Mouse (Mus musculus): ENCODE results near the gene Taf1d. TPM values are rescaled to one million over a fixed set of nuclear protein-coding genes. Genes with fewer than 3 reads are reported as not detected.
A peak's percentile ranks its signal among the peaks of the same experiment; 100 is the strongest.

Gene Taf1d
- polyA plus RNA-seq, 1 experiment, result 26.6 TPM

GRCm38 (mm10) chr9:15302881-15303280 lies 3.1 kb upstream of the Taf1d start:
- no peak overlapping the region for H3ac ChIP-seq (ENCODE audit: control insufficient read depth, insufficient read length)
- H3K36me3 ChIP-seq (ENCODE audit: control insufficient read depth, insufficient read depth), result peaks cover 6% of the 10 kb centered on the region
- H3K4me3 ChIP-seq, result no peak overlapping the region
- no peak for TF ChIP-seq SRF (IDR thresholded peaks at IDR 0.05; ENCODE audit: control insufficient read depth, insufficient read length, low read depth)
- TF ChIP-seq USF1 (IDR thresholded peaks at IDR 0.05; ENCODE audit: low read depth), result no peak
- no peak for TF ChIP-seq CEBPB (IDR thresholded peaks at IDR 0.05; ENCODE audit: insufficient read depth, poor library complexity, severe bottlenecking)
- TF ChIP-seq TCF3 (IDR thresholded peaks at IDR 0.05; ENCODE audit: insufficient read length, low read depth), result no peak
- no peak for TF ChIP-seq MYOG (IDR thresholded peaks at IDR 0.05; ENCODE audit: control insufficient read depth in 1 of 3, insufficient read depth in 1 of 3, insufficient read length in 2 of 3, low read depth in 2 of 3)
- TF ChIP-seq POLR2AphosphoS2 (IDR thresholded peaks at IDR 0.05; ENCODE audit: insufficient read length, low read depth), result no peak
- TF ChIP-seq POLR2A (IDR thresholded peaks at IDR 0.05; ENCODE audit: insufficient read length, low read depth), result no peak
- TF ChIP-seq REST (IDR thresholded peaks at IDR 0.05; ENCODE audit: insufficient read depth, insufficient read length), result no peak
- TF ChIP-seq MYOD1 (IDR thresholded peaks at IDR 0.05; ENCODE audit: control insufficient read depth in 1 of 3, insufficient read length in 2 of 3, low read depth in 2 of 3), result no peak
- no peak for TF ChIP-seq MAX (IDR thresholded peaks at IDR 0.05; ENCODE audit: low read depth)
- TF ChIP-seq E2F4 (IDR thresholded peaks at IDR 0.05; ENCODE audit: insufficient read depth), result no peak
- no peak for TF ChIP-seq TCF12 (IDR thresholded peaks at IDR 0.05; ENCODE audit: insufficient read depth, poor library complexity, severe bottlenecking)
- H3K27me3 ChIP-seq (ENCODE audit: control insufficient read depth, insufficient read depth, insufficient read length), result no peaks in the 10 kb centered on the region
- no peak overlapping the region for H3K4me2 ChIP-seq (ENCODE audit: low read depth)
- peaks cover 25% of the 10 kb centered on the region for H3K79me2 ChIP-seq (ENCODE audit: control insufficient read depth, insufficient read depth)

- Histone ChIP-seq H3K36me3 (ENCODE audit: control insufficient read depth, insufficient read depth) (peaks cover 39% of the 10 kb centered on the region), H3K4me2 (ENCODE audit: low read depth) (peak within 1 kb of the TSS; percentile 96), H3K27me3 (ENCODE audit: control insufficient read depth, insufficient read depth, insufficient read length) (no peaks in the 10 kb centered on the region), H3K4me3 (peak within 1 kb of the TSS; percentile 72), H3K79me2 (ENCODE audit: control insufficient read depth, insufficient read depth) (peaks cover 49% of the 10 kb centered on the region), H3ac (ENCODE audit: control insufficient read depth, insufficient read length) (peak within 1 kb of the TSS; percentile 72)
- TF ChIP-seq USF1 (IDR thresholded peaks at IDR 0.05; ENCODE audit: low read depth), result peak; percentile 43
- TF ChIP-seq CEBPB (IDR thresholded peaks at IDR 0.05; ENCODE audit: insufficient read depth, poor library complexity, severe bottlenecking), result no peak
- TF ChIP-seq TCF12 (IDR thresholded peaks at IDR 0.05; ENCODE audit: insufficient read depth, poor library complexity, severe bottlenecking), result no peak
Measured at GRCm38 (mm10) chr9:15306398-15307119, 545 bp downstream of the Taf1d start, which contains the start of gene 4931406C07Rik. 4931406C07Rik (minus strand) TSS chr9:15306448.

GRCm38 (mm10) chr9:15307257-15307656 lies 1.2 kb downstream of the Taf1d start:
- peak overlapping the region; percentile 96 for H3K4me2 ChIP-seq (ENCODE audit: low read depth)
- peaks cover 49% of the 10 kb centered on the region for H3K79me2 ChIP-seq (ENCODE audit: control insufficient read depth, insufficient read depth)
- peaks cover 46% of the 10 kb centered on the region for H3K36me3 ChIP-seq (ENCODE audit: control insufficient read depth, insufficient read depth)
- no peaks in the 10 kb centered on the region for H3K27me3 ChIP-seq (ENCODE audit: control insufficient read depth, insufficient read depth, insufficient read length)
- no peak for TF ChIP-seq CEBPB (IDR thresholded peaks at IDR 0.05; ENCODE audit: insufficient read depth, poor library complexity, severe bottlenecking)
- no peak for TF ChIP-seq REST (IDR thresholded peaks at IDR 0.05; ENCODE audit: insufficient read depth, insufficient read length)
- peak overlapping the region; percentile 72 for H3K4me3 ChIP-seq
- peak overlapping the region; percentile 72 for H3ac ChIP-seq (ENCODE audit: control insufficient read depth, insufficient read length)

- peak overlapping the region; percentile 96 for H3K4me2 ChIP-seq (ENCODE audit: low read depth)
- peak overlapping the region; percentile 72 for H3K4me3 ChIP-seq
- H3K36me3 ChIP-seq (ENCODE audit: control insufficient read depth, insufficient read depth), result peaks cover 56% of the 10 kb centered on the region
Measured at GRCm38 (mm10) chr9:15308254-15308653, 2.2 kb downstream of the Taf1d start.

GRCm38 (mm10) chr9:15309425-15309824 lies 3.4 kb downstream of the Taf1d start:
- H3K4me2 ChIP-seq (ENCODE audit: low read depth), result peak overlapping the region; percentile 96
- no peak overlapping the region for H3ac ChIP-seq (ENCODE audit: control insufficient read depth, insufficient read length)
- no peaks in the 10 kb centered on the region for H3K27me3 ChIP-seq (ENCODE audit: control insufficient read depth, insufficient read depth, insufficient read length)
- peaks cover 67% of the 10 kb centered on the region for H3K36me3 ChIP-seq (ENCODE audit: control insufficient read depth, insufficient read depth)
- TF ChIP-seq TCF3 (IDR thresholded peaks at IDR 0.05; ENCODE audit: insufficient read length, low read depth), result no peak
- TF ChIP-seq MAX (IDR thresholded peaks at IDR 0.05; ENCODE audit: low read depth), result no peak
- TF ChIP-seq POLR2AphosphoS2 (IDR thresholded peaks at IDR 0.05; ENCODE audit: insufficient read length, low read depth), result no peak
- TF ChIP-seq TCF12 (IDR thresholded peaks at IDR 0.05; ENCODE audit: insufficient read depth, poor library complexity, severe bottlenecking), result no peak
- TF ChIP-seq REST (IDR thresholded peaks at IDR 0.05; ENCODE audit: insufficient read depth, insufficient read length), result no peak
- TF ChIP-seq MYOD1 (IDR thresholded peaks at IDR 0.05; ENCODE audit: control insufficient read depth in 1 of 3, insufficient read length in 2 of 3, low read depth in 2 of 3), result no peak
- no peak for TF ChIP-seq MYOG (IDR thresholded peaks at IDR 0.05; ENCODE audit: control insufficient read depth in 1 of 3, insufficient read depth in 1 of 3, insufficient read length in 2 of 3, low read depth in 2 of 3)
- TF ChIP-seq POLR2A (IDR thresholded peaks at IDR 0.05; ENCODE audit: insufficient read length, low read depth), result no peak
- no peak for TF ChIP-seq SRF (IDR thresholded peaks at IDR 0.05; ENCODE audit: control insufficient read depth, insufficient read length, low read depth)
- no peak for TF ChIP-seq CEBPB (IDR thresholded peaks at IDR 0.05; ENCODE audit: insufficient read depth, poor library complexity, severe bottlenecking)
- TF ChIP-seq E2F4 (IDR thresholded peaks at IDR 0.05; ENCODE audit: insufficient read depth), result no peak
- no peak for TF ChIP-seq USF1 (IDR thresholded peaks at IDR 0.05; ENCODE audit: low read depth)
- H3K79me2 ChIP-seq (ENCODE audit: control insufficient read depth, insufficient read depth), result peaks cover 49% of the 10 kb centered on the region
- no peak overlapping the region for H3K4me3 ChIP-seq

More at GRCm38 (mm10) chr9:15308254-15308653, 2.2 kb downstream of the Taf1d start:
- Histone ChIP-seq H3ac (ENCODE audit: control insufficient read depth, insufficient read length) (no peak overlapping the region), H3K79me2 (ENCODE audit: control insufficient read depth, insufficient read depth) (peaks cover 49% of the 10 kb centered on the region), H3K27me3 (ENCODE audit: control insufficient read depth, insufficient read depth, insufficient read length) (no peaks in the 10 kb centered on the region)
- no peak for TF ChIP-seq MYOD1 (IDR thresholded peaks at IDR 0.05; ENCODE audit: control insufficient read depth in 1 of 3, insufficient read length in 2 of 3, low read depth in 2 of 3)
- TF ChIP-seq POLR2A (IDR thresholded peaks at IDR 0.05; ENCODE audit: insufficient read length, low read depth), result no peak
- TF ChIP-seq USF1 (IDR thresholded peaks at IDR 0.05; ENCODE audit: low read depth), result no peak
- no peak for TF ChIP-seq E2F4 (IDR thresholded peaks at IDR 0.05; ENCODE audit: insufficient read depth)
- TF ChIP-seq REST (IDR thresholded peaks at IDR 0.05; ENCODE audit: insufficient read depth, insufficient read length), result no peak
- no peak for TF ChIP-seq TCF3 (IDR thresholded peaks at IDR 0.05; ENCODE audit: insufficient read length, low read depth)
- no peak for TF ChIP-seq POLR2AphosphoS2 (IDR thresholded peaks at IDR 0.05; ENCODE audit: insufficient read length, low read depth)
- no peak for TF ChIP-seq MYOG (IDR thresholded peaks at IDR 0.05; ENCODE audit: control insufficient read depth in 1 of 3, insufficient read depth in 1 of 3, insufficient read length in 2 of 3, low read depth in 2 of 3)
- no peak for TF ChIP-seq TCF12 (IDR thresholded peaks at IDR 0.05; ENCODE audit: insufficient read depth, poor library complexity, severe bottlenecking)

Data from myocyte (in vitro differentiated cells).